Mouse (Mus musculus): Measurements from ENCODE around the gene Tnfrsf12a. TPM values are rescaled to one million over a fixed set of nuclear protein-coding genes. Genes with fewer than 3 reads are reported as not detected.
A peak's percentile ranks its signal among the peaks of the same experiment; 100 is the strongest.

The Tnfrsf12a gene
- polyA plus RNA-seq, 1 experiment from 2014 or later = 3.8 TPM

GRCm38 (mm10) chr17:23700079-23700478 is 22.8 kb upstream of the Tnfrsf12a start:
- peak; percentile 88 for DNase-seq (ENCODE audit: low spot score)
- 2% methylated on average over 26 of the region's 28 CpGs for WGBS
- H3K27ac ChIP-seq (replicated peaks) = peak overlapping the region; percentile 49; the same call in 1 of the 2 replicates
- H3K36me3 ChIP-seq = no peaks in the 10 kb centered on the region
- H3K4me1 ChIP-seq = peaks cover 16% of the 10 kb centered on the region
- H3K9me3 ChIP-seq (replicated peaks) = no peaks in the 10 kb centered on the region
- H3K4me3 ChIP-seq = peak overlapping the region; percentile 80
- peaks cover 60% of the 10 kb centered on the region for H3K27me3 ChIP-seq (ENCODE audit: low read depth, poor library complexity, severe bottlenecking)

- DNase-seq (ENCODE audit: low spot score) = peak; percentile 41
- Histone ChIP-seq H3K9me3 (replicated peaks) (no peaks in the 10 kb centered on the region), H3K27me3 (ENCODE audit: low read depth, poor library complexity, severe bottlenecking) (peaks cover 60% of the 10 kb centered on the region), H3K36me3 (no peaks in the 10 kb centered on the region), H3K27ac (replicated peaks) (peak overlapping the region; percentile 49; the same call in 1 of the 2 replicates), H3K4me1 (peaks cover 16% of the 10 kb centered on the region), H3K4me3 (peak overlapping the region; percentile 80)
- WGBS = under 1% methylated on average over 100 of the region's 101 CpGs
Measured at GRCm38 (mm10) chr17:23699131-23700077, 22.1 kb upstream of the Tnfrsf12a start.

GRCm38 (mm10) chr17:23695801-23696200 is 18.5 kb upstream of the Tnfrsf12a start:
- Histone ChIP-seq H3K9me3 (replicated peaks) (no peaks in the 10 kb centered on the region), H3K27me3 (ENCODE audit: low read depth, poor library complexity, severe bottlenecking) (peaks cover 45% of the 10 kb centered on the region), H3K27ac (replicated peaks) (no peak overlapping the region), H3K4me1 (peaks cover 16% of the 10 kb centered on the region), H3K36me3 (no peaks in the 10 kb centered on the region), H3K4me3 (no peak overlapping the region)
- no peak for DNase-seq (ENCODE audit: low spot score)
- 23% methylated on average over 3 of the region's 3 CpGs for WGBS

- Histone ChIP-seq H3K9me3 (replicated peaks) (no peaks in the 10 kb centered on the region), H3K36me3 (no peaks in the 10 kb centered on the region), H3K4me3 (no peak overlapping the region), H3K4me1 (peaks cover 11% of the 10 kb centered on the region), H3K27me3 (ENCODE audit: low read depth, poor library complexity, severe bottlenecking) (peaks cover 33% of the 10 kb centered on the region), H3K27ac (replicated peaks) (no peak overlapping the region)
- no peak for DNase-seq (ENCODE audit: low spot score)
- 69% methylated on average over 1 of the region's 1 CpGs for WGBS
Measured at GRCm38 (mm10) chr17:23694491-23694890, 17.2 kb upstream of the Tnfrsf12a start.

- Histone ChIP-seq H3K27ac (replicated peaks) (peak within 1 kb of the TSS; percentile 38; the same call in 1 of the 2 replicates), H3K4me3 (peak within 1 kb of the TSS; percentile 26), H3K9me3 (replicated peaks) (no peaks in the 10 kb centered on the region), H3K36me3 (no peaks in the 10 kb centered on the region), H3K27me3 (ENCODE audit: low read depth, poor library complexity, severe bottlenecking) (peaks cover 64% of the 10 kb centered on the region), H3K4me1 (peaks cover 34% of the 10 kb centered on the region)
- no peak for DNase-seq (ENCODE audit: low spot score)
- 13% methylated on average over 15 of the region's 15 CpGs for WGBS
Measured at GRCm38 (mm10) chr17:23683856-23684672, 6.8 kb upstream of the Tnfrsf12a start, which contains the start of gene Cldn9. Gene Cldn9 (minus strand): TSS chr17:23684026.

- WGBS = 17% methylated on average over 15 of the region's 15 CpGs
- Histone ChIP-seq H3K36me3 (no peaks in the 10 kb centered on the region), H3K9me3 (replicated peaks) (no peaks in the 10 kb centered on the region), H3K4me1 (peaks cover 35% of the 10 kb centered on the region), H3K27ac (replicated peaks) (0 out of 2 replicates have a peak overlapping the region, but pooled peaks have one; percentile 28), H3K27me3 (ENCODE audit: low read depth, poor library complexity, severe bottlenecking) (peaks cover 72% of the 10 kb centered on the region), H3K4me3 (peak overlapping the region; percentile 26; the same call in 1 of the 2 replicates)
- DNase-seq (ENCODE audit: low spot score) = no peak
Measured at GRCm38 (mm10) chr17:23683226-23683625, 6.0 kb upstream of the Tnfrsf12a start.

- Histone ChIP-seq H3K27me3 (ENCODE audit: low read depth, poor library complexity, severe bottlenecking) (peaks cover 79% of the 10 kb centered on the region), H3K27ac (replicated peaks) (no peak overlapping the region), H3K4me1 (peaks cover 38% of the 10 kb centered on the region), H3K36me3 (no peaks in the 10 kb centered on the region), H3K4me3 (no peak overlapping the region), H3K9me3 (replicated peaks) (no peaks in the 10 kb centered on the region)
- 73% methylated on average over 3 of the region's 3 CpGs for WGBS
- no peak for DNase-seq (ENCODE audit: low spot score)
Measured at GRCm38 (mm10) chr17:23682530-23682929, 5.3 kb upstream of the Tnfrsf12a start.

GRCm38 (mm10) chr17:23682092-23682491 is 4.8 kb upstream of the Tnfrsf12a start:
- Histone ChIP-seq H3K27me3 (ENCODE audit: low read depth, poor library complexity, severe bottlenecking) (peaks cover 82% of the 10 kb centered on the region), H3K36me3 (no peaks in the 10 kb centered on the region), H3K27ac (replicated peaks) (no peak overlapping the region), H3K4me1 (peaks cover 42% of the 10 kb centered on the region), H3K9me3 (replicated peaks) (no peaks in the 10 kb centered on the region), H3K4me3 (no peak overlapping the region)
- WGBS = 71% methylated on average over 4 of the region's 4 CpGs
- DNase-seq (ENCODE audit: low spot score) = no peak

GRCm38 (mm10) chr17:23681086-23681485 is 3.8 kb upstream of the Tnfrsf12a start:
- H3K27me3 ChIP-seq (ENCODE audit: low read depth, poor library complexity, severe bottlenecking) = peaks cover 92% of the 10 kb centered on the region
- no peaks in the 10 kb centered on the region for H3K9me3 ChIP-seq (replicated peaks)
- DNase-seq (ENCODE audit: low spot score) = no peak
- peaks cover 52% of the 10 kb centered on the region for H3K4me1 ChIP-seq
- no peak overlapping the region for H3K27ac ChIP-seq (replicated peaks)
- H3K36me3 ChIP-seq = no peaks in the 10 kb centered on the region
- 81% methylated on average over 10 of the region's 10 CpGs for WGBS
- no peak overlapping the region for H3K4me3 ChIP-seq

GRCm38 (mm10) chr17:23680336-23680735 is 3.1 kb upstream of the Tnfrsf12a start:
- H3K9me3 ChIP-seq (replicated peaks) = no peaks in the 10 kb centered on the region
- 75% methylated on average over 9 of the region's 9 CpGs for WGBS
- no peaks in the 10 kb centered on the region for H3K36me3 ChIP-seq
- peaks cover 60% of the 10 kb centered on the region for H3K4me1 ChIP-seq
- no peak overlapping the region for H3K4me3 ChIP-seq
- DNase-seq (ENCODE audit: low spot score) = no peak
- H3K27me3 ChIP-seq (ENCODE audit: low read depth, poor library complexity, severe bottlenecking) = peaks cover 98% of the 10 kb centered on the region
- no peak overlapping the region for H3K27ac ChIP-seq (replicated peaks)

GRCm38 (mm10) chr17:23679127-23679835 is 2.0 kb upstream of the Tnfrsf12a start, which contains the start of gene Cldn6:
Gene Cldn6 (plus strand): TSS chr17:23679249.
- no peaks in the 10 kb centered on the region for H3K36me3 ChIP-seq
- DNase-seq (ENCODE audit: low spot score) = no peak
- peak within 1 kb of the TSS; percentile 44 for H3K4me3 ChIP-seq
- peaks cover 65% of the 10 kb centered on the region for H3K4me1 ChIP-seq
- H3K27ac ChIP-seq (replicated peaks) = no peak within 1 kb of the TSS
- WGBS = 1% methylated on average over 38 of the region's 38 CpGs
- H3K27me3 ChIP-seq (ENCODE audit: low read depth, poor library complexity, severe bottlenecking) = peaks cover 98% of the 10 kb centered on the region
- H3K9me3 ChIP-seq (replicated peaks) = no peaks in the 10 kb centered on the region

- peaks cover 75% of the 10 kb centered on the region for H3K27me3 ChIP-seq (ENCODE audit: low read depth, poor library complexity, severe bottlenecking)
- H3K4me3 ChIP-seq = peak overlapping the region; percentile 67
- under 1% methylated on average over 37 of the region's 37 CpGs for WGBS
- H3K27ac ChIP-seq (replicated peaks) = peak overlapping the region; percentile 59
- H3K4me1 ChIP-seq = peaks cover 68% of the 10 kb centered on the region
- H3K9me3 ChIP-seq (replicated peaks) = no peaks in the 10 kb centered on the region
- H3K36me3 ChIP-seq = no peaks in the 10 kb centered on the region
- DNase-seq (ENCODE audit: low spot score) = peak; percentile 51
Measured at GRCm38 (mm10) chr17:23676473-23677031, 716 bp downstream of the Tnfrsf12a start.
